ENCODE assay signal across 13 mouse cellular contexts in genomic region chr4:137661078-137661450, GRCm38 (mm10). TPM values are rescaled to one million over a fixed set of nuclear protein-coding genes. Genes with fewer than 3 reads are reported as not detected.
DNase-seq lines count a peak whose midpoint lies in the region; ATAC-seq lines count a peak whose summit lies in the region.
"Had no signal": no experiment of that assay in that cellular context is flagged by ENCODE, and none has a peak within 500 bp of the region (broad histone marks: within the 10 kb centered on the region; RNA-seq: fewer than 3 reads in every experiment).

No protein-coding gene starts in this region.

- no peak overlapping the region for H3K4me3 ChIP-seq in hindbrain, embryonic 12.5 days
- H3K4me3 ChIP-seq in hindbrain, embryonic 14.5 days (replicated peaks; ENCODE audit: low read length): no peak overlapping the region
- H3K4me3 ChIP-seq in midbrain, embryonic 10.5 days: no peak overlapping the region
- no peak overlapping the region for H3K4me3 ChIP-seq in midbrain, embryonic 11.5 days (ENCODE audit: low read depth, low read length)
- H3K4me3 ChIP-seq in hindbrain, embryonic 13.5 days: no peak overlapping the region
- H3K4me3 ChIP-seq: heart, embryonic 15.5 days; limb, embryonic 12.5 days had no signal

- H3K27ac ChIP-seq in hindbrain, embryonic 12.5 days: 0 out of 2 replicates have a peak overlapping the region, but pooled peaks have one; percentile 19
- no peak overlapping the region for H3K27ac ChIP-seq in hindbrain, embryonic 14.5 days
- H3K27ac ChIP-seq in midbrain, embryonic 10.5 days (replicated peaks): peak overlapping the region; percentile 61
- H3K27ac ChIP-seq in midbrain, embryonic 11.5 days (ENCODE audit: low read depth, low read length): no peak overlapping the region
- H3K27ac ChIP-seq in hindbrain, embryonic 13.5 days: peak overlapping the region; percentile 49; the same call in 1 of the 2 replicates
- H3K27ac ChIP-seq: liver, embryonic 14.5 days had no signal

- DNase-seq in hindbrain, embryonic 14.5 days (ENCODE audit: low spot score): no peak
- no peak for DNase-seq in midbrain, embryonic 10.5 days (ENCODE audit: low spot score)
- DNase-seq in midbrain, embryonic 11.5 days (ENCODE audit: low spot score, missing footprints): no peak
- DNase-seq in retina, embryonic 14.5 days (ENCODE audit: low spot score): peak; percentile 47
- DNase-seq in adrenal gland, adult 8-10 months: no peak
- DNase-seq: heart, adult 18-20 months; thymus, adult 2 months had no signal

- H3K9ac ChIP-seq in hindbrain, embryonic 12.5 days: no peak overlapping the region
- H3K9ac ChIP-seq in hindbrain, embryonic 14.5 days: no peak overlapping the region
- no peak overlapping the region for H3K9ac ChIP-seq in midbrain, embryonic 11.5 days (ENCODE audit: low read length)
- H3K9ac ChIP-seq in hindbrain, embryonic 13.5 days: no peak overlapping the region
- H3K9ac ChIP-seq: heart, embryonic 15.5 days; limb, embryonic 12.5 days; liver, embryonic 14.5 days had no signal

- peaks cover 28% of the 10 kb centered on the region for H3K27me3 ChIP-seq in hindbrain, embryonic 12.5 days
- H3K27me3 ChIP-seq in hindbrain, embryonic 14.5 days (ENCODE audit: control insufficient read depth, insufficient read depth, low read length): no peaks in the 10 kb centered on the region
- H3K27me3 ChIP-seq in midbrain, embryonic 10.5 days (ENCODE audit: low read depth, poor library complexity, severe bottlenecking): peaks cover 35% of the 10 kb centered on the region
- peaks cover 14% of the 10 kb centered on the region for H3K27me3 ChIP-seq in midbrain, embryonic 11.5 days (ENCODE audit: control insufficient read depth, insufficient read depth, low read length)
- H3K27me3 ChIP-seq in hindbrain, embryonic 13.5 days: peaks cover 23% of the 10 kb centered on the region

- no peak overlapping the region for H3K4me2 ChIP-seq in hindbrain, embryonic 12.5 days (replicated peaks)
- no peak overlapping the region for H3K4me2 ChIP-seq in hindbrain, embryonic 14.5 days (replicated peaks)
- H3K4me2 ChIP-seq in midbrain, embryonic 11.5 days: no peak overlapping the region
- no peak overlapping the region for H3K4me2 ChIP-seq in hindbrain, embryonic 13.5 days
- H3K4me2 ChIP-seq: heart, embryonic 15.5 days; limb, embryonic 12.5 days had no signal

- peaks cover 22% of the 10 kb centered on the region for H3K36me3 ChIP-seq in hindbrain, embryonic 12.5 days
- peaks cover 24% of the 10 kb centered on the region for H3K36me3 ChIP-seq in hindbrain, embryonic 14.5 days (replicated peaks; ENCODE audit: control insufficient read depth, insufficient read depth)
- peaks cover 24% of the 10 kb centered on the region for H3K36me3 ChIP-seq in midbrain, embryonic 10.5 days
- peaks cover 3% of the 10 kb centered on the region; the same call in 1 of the 2 replicates for H3K36me3 ChIP-seq in midbrain, embryonic 11.5 days (ENCODE audit: control insufficient read depth, insufficient read depth, low read length)
- H3K36me3 ChIP-seq in hindbrain, embryonic 13.5 days: peaks cover 21% of the 10 kb centered on the region

- ATAC-seq in hindbrain, embryonic 12.5 days (ENCODE audit: low FRiP score): no peak
- ATAC-seq in hindbrain, embryonic 14.5 days (ENCODE audit: low FRiP score): no peak
- ATAC-seq in midbrain, embryonic 11.5 days (ENCODE audit: low FRiP score): no peak
- ATAC-seq in hindbrain, embryonic 13.5 days (ENCODE audit: low FRiP score): no peak
- ATAC-seq: CD4-positive, CD25-positive, alpha-beta regulatory T cell, adult 4 months had no signal

- H3K4me1 ChIP-seq in hindbrain, embryonic 12.5 days: peaks cover 35% of the 10 kb centered on the region
- H3K4me1 ChIP-seq in hindbrain, embryonic 14.5 days (replicated peaks; ENCODE audit: control insufficient read depth, insufficient read depth, low read length): peaks cover 28% of the 10 kb centered on the region
- H3K4me1 ChIP-seq in midbrain, embryonic 10.5 days: peaks cover 46% of the 10 kb centered on the region
- H3K4me1 ChIP-seq in midbrain, embryonic 11.5 days (ENCODE audit: control insufficient read depth, insufficient read depth, low read length): peaks cover 7% of the 10 kb centered on the region
- peaks cover 37% of the 10 kb centered on the region for H3K4me1 ChIP-seq in hindbrain, embryonic 13.5 days (replicated peaks)

- no peaks in the 10 kb centered on the region for H3K9me3 ChIP-seq in hindbrain, embryonic 12.5 days (replicated peaks)
- H3K9me3 ChIP-seq in hindbrain, embryonic 14.5 days (ENCODE audit: control insufficient read depth, low read length): no peaks in the 10 kb centered on the region
- no peaks in the 10 kb centered on the region for H3K9me3 ChIP-seq in midbrain, embryonic 10.5 days (replicated peaks)
- H3K9me3 ChIP-seq in midbrain, embryonic 11.5 days (ENCODE audit: control insufficient read depth, low read length): no peaks in the 10 kb centered on the region
- no peaks in the 10 kb centered on the region for H3K9me3 ChIP-seq in hindbrain, embryonic 13.5 days
- H3K9me3 ChIP-seq: heart, embryonic 15.5 days; limb, embryonic 12.5 days had no signal

- 57% methylated on average over 2 of the region's 2 CpGs for WGBS in hindbrain, embryonic 12.5 days
- 44% methylated on average over 2 of the region's 2 CpGs for WGBS in hindbrain, embryonic 14.5 days
- WGBS in midbrain, embryonic 10.5 days: 61% methylated on average over 2 of the region's 2 CpGs
- 49% methylated on average over 2 of the region's 2 CpGs for WGBS in midbrain, embryonic 11.5 days
- 50% methylated on average over 2 of the region's 2 CpGs for WGBS in hindbrain, embryonic 13.5 days

RNA-seq across cellular contexts. Expression of gene Rap1gap, which starts 3.5 kb away (rescaled TPM):
- 17.1 and 19.8 TPM in 2 replicates for polyA plus RNA-seq in hindbrain, embryonic 12.5 days (2016; fragmentation: Nextera tagmentation; extraction: Ambion mirVana)
- 80.7 and 83.9 TPM in 2 replicates for polyA plus RNA-seq in hindbrain, embryonic 14.5 days (2014; fragmentation: Nextera tagmentation; extraction: Ambion mirVana)
- 4.5 and 6.0 TPM in 2 replicates for polyA plus RNA-seq in midbrain, embryonic 10.5 days (2016; fragmentation: Nextera tagmentation; extraction: Ambion mirVana)
- polyA plus RNA-seq in midbrain, embryonic 11.5 days (2014; fragmentation: Nextera tagmentation; extraction: Ambion mirVana): 4.6 and 4.9 TPM in 2 replicates
- polyA plus RNA-seq in hindbrain, embryonic 13.5 days (2015; fragmentation: Nextera tagmentation; extraction: Ambion mirVana): 39.2 and 39.9 TPM in 2 replicates
- 100 to 1,000 TPM; 108 to 376 (median 251) TPM for total RNA-seq in adrenal gland, adult 8-10 months (2022)

Comparison
In these comparisons a context has a peak if more than half of its experiments do, and no peak if none do; other contexts are left out.
1. H3K27ac ChIP-seq: peak in hindbrain, embryonic 12.5 days (single experiment), midbrain, embryonic 10.5 days (single experiment) and hindbrain, embryonic 13.5 days (single experiment); none in hindbrain, embryonic 14.5 days (single experiment) and midbrain, embryonic 11.5 days (single experiment).